Mouse (Mus musculus) stomach, postnatal 0 days (tissue): ENCODE results near the gene Dppa2.

ENCODE experiments used
- CTCF ChIP-seq: IDR thresholded peaks from 2 replicates; pipeline ENCODE4 v1.5.1; 2016; ENCODE audit warnings: antibody characterized with exemption, low read depth, mild to moderate bottlenecking, moderate library complexity
- EP300 ChIP-seq: optimal IDR thresholded peaks from 2 replicates; pipeline ENCODE3; 2016; ENCODE audit warnings: antibody characterized with exemption

DNA sequence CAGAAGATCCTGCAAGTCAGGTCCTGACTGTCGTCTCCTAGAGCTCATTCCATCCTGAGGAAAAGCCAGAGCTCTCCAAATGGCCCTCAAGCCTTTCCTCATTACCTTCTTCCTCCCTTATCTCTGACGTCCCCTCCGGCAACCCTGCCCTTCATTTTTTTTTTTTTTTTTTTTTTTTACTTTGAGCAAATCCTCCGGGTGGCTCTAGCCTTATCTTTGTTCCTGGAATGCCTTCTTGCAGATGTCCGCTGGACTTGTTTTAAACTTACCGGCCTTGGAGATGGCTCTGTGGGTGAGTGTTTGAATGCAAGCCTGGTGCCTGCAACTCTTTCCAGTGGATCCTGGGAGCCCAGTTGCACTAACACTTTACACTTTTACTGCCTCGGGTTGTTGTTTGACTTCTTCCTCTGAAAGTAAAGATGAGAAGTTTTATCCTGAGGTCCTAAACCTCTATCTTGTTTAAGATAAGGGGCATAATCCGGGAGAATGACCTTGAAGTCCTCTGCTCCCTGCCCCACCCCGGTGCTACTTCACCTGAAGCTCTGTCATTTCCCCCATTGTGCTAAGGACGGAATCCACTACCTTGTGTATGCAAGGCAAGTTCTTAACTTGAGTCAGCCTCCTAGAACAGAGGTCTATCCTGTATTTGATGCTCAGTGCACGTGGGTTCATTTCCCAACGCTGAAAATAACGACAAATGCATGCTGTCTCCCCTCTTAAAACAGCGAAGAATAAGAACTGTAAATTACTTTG lies 6.1 kb upstream of the Dppa2 start:
- TF ChIP-seq EP300, result no peak
- no peak for TF ChIP-seq CTCF
